Mouse (Mus musculus): ENCODE results near the gene Tec. TPM values are rescaled to one million over a fixed set of nuclear protein-coding genes. Genes with fewer than 3 reads are reported as not detected.

Gene Tec
- polyA plus RNA-seq, 1 experiment from 2014 or later = 10.0 TPM

DNA sequence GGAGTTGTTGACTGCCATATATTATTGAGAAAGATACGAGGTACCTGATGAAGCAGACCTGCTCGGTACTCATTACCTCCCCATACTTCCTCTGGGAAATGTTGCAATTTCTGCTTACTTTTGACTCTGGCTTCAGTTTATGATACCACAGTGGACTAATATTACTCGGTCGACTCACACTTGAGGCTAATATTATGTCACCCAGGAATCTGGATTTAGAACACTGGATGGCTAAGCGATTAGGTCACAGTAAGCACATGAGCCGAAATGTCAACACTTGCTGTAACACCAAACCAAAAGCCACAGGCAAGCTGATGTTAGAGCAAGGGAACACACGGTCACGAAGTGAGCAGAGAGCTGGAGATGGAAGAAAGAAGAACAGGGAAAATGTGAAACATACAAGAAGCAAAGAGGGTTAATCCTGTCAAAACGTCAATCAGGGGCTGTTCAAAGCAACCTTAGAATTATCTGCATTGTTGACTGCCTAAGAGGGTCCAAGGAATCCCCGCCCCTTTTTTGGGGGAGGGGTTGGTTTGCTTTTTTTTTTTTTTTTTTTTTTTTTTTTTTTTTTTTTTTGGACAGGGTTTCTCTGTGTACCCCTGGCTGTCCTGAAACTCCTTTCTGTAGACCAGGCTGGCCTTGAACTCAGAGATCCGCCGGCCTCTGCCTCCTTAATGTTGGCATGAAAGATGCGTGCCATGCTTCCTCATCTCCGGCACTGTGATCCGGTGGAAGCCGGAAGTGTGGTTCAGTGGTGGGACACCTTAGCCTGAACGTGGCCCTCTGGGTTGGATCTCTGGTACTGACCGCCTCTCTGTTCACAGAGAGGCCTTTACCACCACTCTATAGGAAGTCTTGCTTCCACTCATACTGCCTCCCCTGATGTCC, 36.9 kb upstream of the Tec start:
- H3K27ac ChIP-seq (replicated peaks) = no peak overlapping the region

GRCm38 (mm10) chr5:72902876-72903516, 34.7 kb upstream of the Tec start:
- no peak for ATAC-seq (ENCODE audit: low read depth)
- WGBS = 91% methylated on average over 3 of the region's 3 CpGs
- no peak overlapping the region for H3K4me3 ChIP-seq
- H3K27ac ChIP-seq (replicated peaks) = no peak overlapping the region
- H3K36me3 ChIP-seq = no peaks in the 10 kb centered on the region
- H3K9ac ChIP-seq = no peak overlapping the region
- H3K4me2 ChIP-seq = no peak overlapping the region
- no peaks in the 10 kb centered on the region for H3K4me1 ChIP-seq (replicated peaks)
- no peaks in the 10 kb centered on the region for H3K27me3 ChIP-seq
- no peaks in the 10 kb centered on the region for H3K9me3 ChIP-seq

More for the DNA sequence above, 36.9 kb upstream of the Tec start:
- Histone ChIP-seq H3K9me3 (no peaks in the 10 kb centered on the region), H3K9ac (no peak overlapping the region), H3K27me3 (no peaks in the 10 kb centered on the region), H3K36me3 (no peaks in the 10 kb centered on the region), H3K4me2 (no peak overlapping the region), H3K4me1 (replicated peaks) (no peaks in the 10 kb centered on the region), H3K4me3 (no peak overlapping the region)
- ATAC-seq (ENCODE audit: low read depth) = no peak
- 86% methylated on average over 18 of the region's 18 CpGs for WGBS

- ATAC-seq (ENCODE audit: low read depth) = no peak
- Histone ChIP-seq H3K36me3 (no peaks in the 10 kb centered on the region), H3K27me3 (no peaks in the 10 kb centered on the region), H3K4me1 (replicated peaks) (no peaks in the 10 kb centered on the region), H3K9ac (no peak overlapping the region), H3K27ac (replicated peaks) (no peak overlapping the region), H3K9me3 (no peaks in the 10 kb centered on the region), H3K4me2 (no peak overlapping the region), H3K4me3 (no peak overlapping the region)
- WGBS = 30% methylated on average over 3 of the region's 3 CpGs
These were observed 34.0 kb upstream of the Tec start for GRCm38 (mm10) chr5:72902312-72902711.

DNA sequence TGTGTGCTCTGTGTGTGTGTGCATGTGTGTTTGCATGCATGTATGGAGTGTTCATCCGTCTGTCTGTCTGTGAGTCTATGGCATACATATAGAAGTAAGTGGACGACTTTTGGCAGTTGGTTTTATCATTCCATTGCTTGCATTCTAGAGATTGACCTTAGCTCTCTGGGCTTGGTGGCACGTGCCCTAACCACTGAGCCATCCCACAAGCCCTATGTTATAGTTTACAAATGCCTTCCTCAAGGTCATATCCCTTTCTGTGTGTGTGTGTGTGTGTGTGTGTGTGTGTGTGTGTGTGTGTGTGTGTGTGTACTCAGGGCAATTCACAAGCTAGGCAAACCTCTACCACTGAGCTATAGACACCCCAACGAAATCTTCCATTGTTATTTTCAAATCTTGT, 33.6 kb upstream of the Tec start:
- H3K27me3 ChIP-seq = no peaks in the 10 kb centered on the region
- no peaks in the 10 kb centered on the region for H3K36me3 ChIP-seq
- H3K4me2 ChIP-seq = no peak overlapping the region
- no peaks in the 10 kb centered on the region for H3K9me3 ChIP-seq
- no peaks in the 10 kb centered on the region for H3K4me1 ChIP-seq (replicated peaks)
- H3K27ac ChIP-seq (replicated peaks) = no peak overlapping the region
- no peak overlapping the region for H3K9ac ChIP-seq
- no peak for ATAC-seq (ENCODE audit: low read depth)
- no peak overlapping the region for H3K4me3 ChIP-seq
- 93% methylated on average over 4 of the region's 4 CpGs for whole genome bisulfite sequencing

- Histone ChIP-seq H3K4me2 (no peak overlapping the region), H3K36me3 (no peaks in the 10 kb centered on the region), H3K27me3 (no peaks in the 10 kb centered on the region), H3K4me3 (no peak overlapping the region), H3K4me1 (replicated peaks) (no peaks in the 10 kb centered on the region), H3K9me3 (no peaks in the 10 kb centered on the region), H3K27ac (replicated peaks) (no peak overlapping the region), H3K9ac (no peak overlapping the region)
- WGBS = 91% methylated on average over 8 of the region's 8 CpGs
- ATAC-seq (ENCODE audit: low read depth) = no peak
These were observed 31.0 kb upstream of the Tec start for GRCm38 (mm10) chr5:72899255-72899654.

DNA sequence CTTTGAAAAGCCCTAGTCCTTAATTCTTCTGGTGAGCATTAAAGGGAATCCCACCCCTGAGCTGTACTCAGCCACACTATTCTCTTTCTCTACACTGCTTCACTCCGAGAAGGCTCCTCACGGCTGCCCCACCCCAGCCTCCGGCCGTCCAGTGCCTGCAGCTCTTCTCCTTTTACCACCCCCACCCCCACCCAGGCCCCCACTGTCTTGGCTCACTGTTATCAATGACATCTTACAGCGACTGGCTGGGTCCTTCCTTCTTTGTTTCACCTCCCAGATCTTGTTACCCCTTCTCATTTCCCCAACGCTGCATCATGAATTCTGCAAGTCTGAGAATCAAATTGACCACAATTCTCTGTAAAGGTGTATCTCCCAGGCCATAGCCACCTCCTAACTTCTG, 29.7 kb upstream of the Tec start:
- no peaks in the 10 kb centered on the region for H3K27me3 ChIP-seq
- no peaks in the 10 kb centered on the region for H3K36me3 ChIP-seq
- no peak for ATAC-seq (ENCODE audit: low read depth)
- 57% methylated on average over 6 of the region's 6 CpGs for WGBS
- H3K4me1 ChIP-seq (replicated peaks) = no peaks in the 10 kb centered on the region
- no peak overlapping the region for H3K4me2 ChIP-seq
- H3K9ac ChIP-seq = no peak overlapping the region
- H3K9me3 ChIP-seq = no peaks in the 10 kb centered on the region
- H3K27ac ChIP-seq (replicated peaks) = no peak overlapping the region
- no peak overlapping the region for H3K4me3 ChIP-seq

DNA sequence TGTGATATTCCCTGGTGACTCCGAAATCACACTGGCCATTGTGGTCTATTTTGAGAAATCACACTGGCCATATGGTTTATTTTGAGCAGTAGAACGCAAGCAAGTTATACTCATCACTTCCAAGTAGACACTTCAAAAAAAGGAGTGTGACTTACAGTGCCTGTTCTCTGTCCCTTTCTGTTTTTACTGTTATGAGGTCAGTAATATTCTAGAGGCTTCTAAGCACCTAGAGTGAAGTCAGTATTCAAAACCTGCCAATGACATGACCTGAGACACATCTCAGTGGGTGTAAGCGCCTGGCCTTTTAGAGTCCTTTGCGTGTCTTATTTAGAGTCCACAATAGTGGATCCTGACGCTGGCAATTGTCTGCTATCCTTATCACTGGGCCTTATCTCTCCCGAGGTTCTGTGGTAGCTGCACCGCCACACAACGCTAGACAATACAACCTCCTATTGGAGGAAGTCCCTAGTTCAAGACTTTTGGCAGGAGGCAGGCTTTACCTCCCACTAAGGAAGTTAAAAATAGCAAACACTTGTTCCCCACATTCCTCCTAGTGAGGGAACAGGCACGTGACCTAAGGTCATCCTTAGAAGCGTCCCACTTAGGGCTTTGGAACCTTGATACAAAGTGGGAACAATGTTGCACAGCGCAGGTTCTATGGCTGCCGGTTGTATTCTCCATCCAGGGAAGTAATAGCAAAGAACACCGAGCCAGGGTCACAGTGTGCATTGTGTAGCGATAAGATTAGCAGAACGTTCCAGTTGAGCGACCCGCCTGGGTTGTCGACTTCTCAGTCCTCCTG, 28.4 kb upstream of the Tec start:
- no peak overlapping the region for H3K4me2 ChIP-seq
- no peaks in the 10 kb centered on the region for H3K4me1 ChIP-seq (replicated peaks)
- no peaks in the 10 kb centered on the region for H3K36me3 ChIP-seq
- ATAC-seq (ENCODE audit: low read depth) = no peak
- 87% methylated on average over 18 of the region's 18 CpGs for WGBS
- H3K27ac ChIP-seq (replicated peaks) = no peak overlapping the region
- no peak overlapping the region for H3K9ac ChIP-seq
- no peaks in the 10 kb centered on the region for H3K9me3 ChIP-seq
- no peak overlapping the region for H3K4me3 ChIP-seq
- no peaks in the 10 kb centered on the region for H3K27me3 ChIP-seq

DNA sequence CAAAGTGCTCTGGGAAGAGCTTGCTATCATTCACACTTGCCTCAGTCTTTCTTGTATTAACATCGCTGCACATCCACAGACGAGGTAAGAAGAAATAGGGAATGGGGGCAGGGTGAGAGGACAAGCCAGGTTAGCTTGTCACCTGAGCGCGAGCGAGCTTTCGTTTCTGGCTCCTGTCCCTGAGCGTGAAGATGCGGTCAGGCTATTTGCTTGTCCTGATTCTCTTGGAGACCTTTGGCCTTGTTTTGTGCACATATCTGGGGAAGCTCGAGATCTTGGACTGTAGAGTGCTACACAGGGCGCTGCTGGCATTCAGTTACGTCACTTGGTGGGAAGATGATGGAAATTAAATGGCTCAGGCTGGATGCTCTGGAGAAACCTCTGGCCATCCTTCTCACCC, 27.0 kb upstream of the Tec start:
- Histone ChIP-seq H3K27ac (replicated peaks) (no peak overlapping the region), H3K9me3 (no peaks in the 10 kb centered on the region), H3K27me3 (no peaks in the 10 kb centered on the region), H3K9ac (no peak overlapping the region), H3K36me3 (no peaks in the 10 kb centered on the region), H3K4me3 (no peak overlapping the region), H3K4me2 (no peak overlapping the region), H3K4me1 (replicated peaks) (no peaks in the 10 kb centered on the region)
- 93% methylated on average over 11 of the region's 11 CpGs for WGBS
- ATAC-seq (ENCODE audit: low read depth) = no peak

GRCm38 (mm10) chr5:72893987-72894386, 25.7 kb upstream of the Tec start:
- ATAC-seq (ENCODE audit: low read depth) = no peak

GRCm38 (mm10) chr5:72891534-72891933, 23.3 kb upstream of the Tec start:
- 7% methylated on average over 12 of the region's 12 CpGs for WGBS
- Histone ChIP-seq H3K4me3 (no peak overlapping the region), H3K9me3 (no peaks in the 10 kb centered on the region), H3K9ac (no peak overlapping the region), H3K4me2 (no peak overlapping the region), H3K27me3 (no peaks in the 10 kb centered on the region), H3K27ac (replicated peaks) (no peak overlapping the region), H3K36me3 (no peaks in the 10 kb centered on the region), H3K4me1 (replicated peaks) (peaks cover 12% of the 10 kb centered on the region)
- ATAC-seq (ENCODE audit: low read depth) = peak; percentile 57; the same call in 1 of the 2 replicates

More at GRCm38 (mm10) chr5:72893987-72894386, 25.7 kb upstream of the Tec start:
- Histone ChIP-seq H3K4me1 (replicated peaks) (no peaks in the 10 kb centered on the region), H3K27ac (replicated peaks) (no peak overlapping the region), H3K36me3 (no peaks in the 10 kb centered on the region), H3K4me2 (no peak overlapping the region), H3K27me3 (no peaks in the 10 kb centered on the region), H3K9ac (no peak overlapping the region), H3K9me3 (no peaks in the 10 kb centered on the region), H3K4me3 (no peak overlapping the region)
- 61% methylated on average over 5 of the region's 5 CpGs for WGBS

- H3K4me3 ChIP-seq = no peak overlapping the region
- peaks cover 12% of the 10 kb centered on the region for H3K4me1 ChIP-seq (replicated peaks)
- no peak for ATAC-seq (ENCODE audit: low read depth)
- no peak overlapping the region for H3K9ac ChIP-seq
- H3K27ac ChIP-seq (replicated peaks) = 0 out of 2 replicates have a peak overlapping the region, but pooled peaks have one; percentile 14
- no peaks in the 10 kb centered on the region for H3K9me3 ChIP-seq
- 83% methylated on average over 7 of the region's 7 CpGs for WGBS
- H3K36me3 ChIP-seq = no peaks in the 10 kb centered on the region
- no peaks in the 10 kb centered on the region for H3K27me3 ChIP-seq
- no peak overlapping the region for H3K4me2 ChIP-seq
These were observed 20.0 kb upstream of the Tec start for GRCm38 (mm10) chr5:72888260-72888659.
